Mouse (Mus musculus): ENCODE data around the gene Gpr180. TPM values are rescaled to one million over a fixed set of nuclear protein-coding genes. Genes with fewer than 3 reads are reported as not detected.

The Gpr180 gene
- polyA plus RNA-seq, 1 experiment from 2014 or later, result 36.2 TPM

Other genes with a start within 250 kb of the Gpr180 start
- 0.89 and 1.1 TPM in 2 replicates for gene Dct, start 84.9 kb upstream of the Gpr180 start, polyA plus RNA-seq (2015; fragmentation: Nextera tagmentation; extraction: Ambion mirVana)
- 19.6 and 21.3 TPM in 2 replicates for gene Tgds, start 4.4 kb upstream of the Gpr180 start, polyA plus RNA-seq (2015; fragmentation: Nextera tagmentation; extraction: Ambion mirVana)
- gene Sox21, start 99.9 kb downstream of the Gpr180 start, polyA plus RNA-seq (2015; fragmentation: Nextera tagmentation; extraction: Ambion mirVana), result 6.7 and 6.9 TPM in 2 replicates
- not detected in 2 replicates for gene Gm9376, start 129.8 kb downstream of the Gpr180 start, polyA plus RNA-seq (2015; fragmentation: Nextera tagmentation; extraction: Ambion mirVana)